Mouse (Mus musculus) spleen, adult 2 months (tissue): ENCODE results near the gene Armc3. TPM values are rescaled to one million over a fixed set of nuclear protein-coding genes. Genes with fewer than 3 reads are reported as not detected.

Experiments
- DNase-seq, 2 experiments: peaks; one replicate each; pipeline versions ENCODE4 v3.0.0 to v3.0.0-alpha.2; 2012 to 2021; ENCODE audit warnings: low spot score in 2 of 2, low read depth in 1 of 2
- H3K27ac ChIP-seq: fragments of 200-500 bp; 2 replicates; pipeline ENCODE4 v1.5.1; 2012; ENCODE audit warnings: low read length, inconsistent platforms; ENCODE audit not compliant: insufficient read depth
- H3K27me3 ChIP-seq: fragments of 200-500 bp; 2 replicates; pipeline ENCODE4 v1.6.1; 2012; ENCODE audit warnings: mild to moderate bottlenecking, moderate library complexity, low read length, inconsistent platforms; ENCODE audit not compliant: control insufficient read depth, insufficient read depth
- H3K36me3 ChIP-seq: fragments of 200-500 bp; 2 replicates; pipeline ENCODE4 v1.6.1; 2012; ENCODE audit warnings: mild to moderate bottlenecking, low read length, inconsistent platforms; ENCODE audit not compliant: control insufficient read depth, insufficient read depth
- H3K4me1 ChIP-seq: fragments of 200-500 bp; 2 replicates; pipeline ENCODE4 v1.6.1; 2011; ENCODE audit warnings: inconsistent platforms; ENCODE audit not compliant: control insufficient read depth, insufficient read depth, insufficient read length
- H3K4me3 ChIP-seq: fragments of 200-500 bp; 2 replicates; pipeline ENCODE4 v1.5.1; 2011; ENCODE audit warnings: mild to moderate bottlenecking, inconsistent platforms; ENCODE audit not compliant: insufficient read depth, insufficient read length; ENCODE audit errors: extremely low read depth
- CTCF ChIP-seq: fragments of 200-500 bp; IDR thresholded peaks from 2 replicates; pipeline ENCODE4 v1.5.1; 2011; ENCODE audit warnings: mild to moderate bottlenecking, inconsistent platforms; ENCODE audit not compliant: insufficient read depth, insufficient read length, insufficient replicate concordance; ENCODE audit errors: extremely low read depth
- POLR2A ChIP-seq: fragments of 200-500 bp; IDR thresholded peaks from 2 replicates; pipeline ENCODE4 v1.6.1; 2011; ENCODE audit warnings: low read depth, low read length, inconsistent platforms
- WGBS: fragments of 180-500 bp; shearing (Covaris S2); methylation state at CpG from one replicate; pipeline ENCODE4 v1.1.7; 2018; 5-methylcytosine and 5-hydroxymethylcytosine counted together
- polyA plus RNA-seq: library from polyadenylated mRNA; depleted of rRNA; stranded (reverse); fragments of >200 nt; gene quantifications from 2 replicates; pipeline ENCODE4 v1.2.3, GENCODE M21; 2012

The Armc3 gene
- polyA plus RNA-seq, 1 experiment: 0.12 TPM

- 90% methylated on average over 1 of the region's 1 CpGs for WGBS
Measured at GRCm38 (mm10) chr2:19326376-19326775, 127.3 kb downstream of the Armc3 start.

GRCm38 (mm10) chr2:19327811-19328210, 128.7 kb downstream of the Armc3 start:
- Histone ChIP-seq H3K27ac (no peak overlapping the region), H3K27me3 (no peaks in the 10 kb centered on the region), H3K4me1 (no peaks in the 10 kb centered on the region), H3K36me3 (no peaks in the 10 kb centered on the region), H3K4me3 (no peak overlapping the region)
- TF ChIP-seq CTCF (no peak), POLR2A (no peak)
- WGBS: 77% methylated on average over 4 of the region's 4 CpGs
- no peak for DNase-seq

More at GRCm38 (mm10) chr2:19326376-19326775, 127.3 kb downstream of the Armc3 start:
- no peak for DNase-seq
- Histone ChIP-seq H3K27ac (no peak overlapping the region), H3K27me3 (no peaks in the 10 kb centered on the region), H3K36me3 (no peaks in the 10 kb centered on the region), H3K4me3 (no peak overlapping the region), H3K4me1 (no peaks in the 10 kb centered on the region)
- TF ChIP-seq CTCF (no peak), POLR2A (no peak)

- Histone ChIP-seq H3K36me3 (no peaks in the 10 kb centered on the region), H3K4me3 (no peak overlapping the region), H3K4me1 (no peaks in the 10 kb centered on the region), H3K27me3 (no peaks in the 10 kb centered on the region), H3K27ac (no peak overlapping the region)
- DNase-seq: no peak
- TF ChIP-seq CTCF: no peak
- TF ChIP-seq POLR2A: no peak
- WGBS: 41% methylated on average over 10 of the region's 10 CpGs
Measured at GRCm38 (mm10) chr2:19343901-19344635, 145.0 kb downstream of the Armc3 start.

GRCm38 (mm10) chr2:19344636-19345413, 145.7 kb downstream of the Armc3 start:
- WGBS: 22% methylated on average over 17 of the region's 20 CpGs
- TF ChIP-seq CTCF (peak; percentile 87; the same call in 1 of the 2 replicates), POLR2A (no peak)
- Histone ChIP-seq H3K27ac (no peak overlapping the region), H3K36me3 (no peaks in the 10 kb centered on the region), H3K4me1 (no peaks in the 10 kb centered on the region), H3K27me3 (no peaks in the 10 kb centered on the region), H3K4me3 (no peak overlapping the region)
- peak; percentile 62 to 80 for DNase-seq

GRCm38 (mm10) chr2:19345414-19345964, 146.4 kb downstream of the Armc3 start:
- 72% methylated on average over 5 of the region's 5 CpGs for WGBS
- no peak for TF ChIP-seq POLR2A
- no peak for TF ChIP-seq CTCF
- Histone ChIP-seq H3K27me3 (no peaks in the 10 kb centered on the region), H3K36me3 (no peaks in the 10 kb centered on the region), H3K27ac (no peak overlapping the region), H3K4me1 (no peaks in the 10 kb centered on the region), H3K4me3 (no peak overlapping the region)
- no peak for DNase-seq

GRCm38 (mm10) chr2:19348454-19348853, 149.4 kb downstream of the Armc3 start:
- no peak overlapping the region for H3K27ac ChIP-seq
- TF ChIP-seq CTCF: no peak
- no peak for TF ChIP-seq POLR2A
- no peaks in the 10 kb centered on the region for H3K27me3 ChIP-seq
- no peaks in the 10 kb centered on the region for H3K36me3 ChIP-seq
- peaks cover 5% of the 10 kb centered on the region; the same call in 1 of the 2 replicates for H3K4me1 ChIP-seq
- no peak for DNase-seq
- WGBS: 89% methylated on average over 3 of the region's 3 CpGs
- H3K4me3 ChIP-seq: no peak overlapping the region

GRCm38 (mm10) chr2:19350167-19350566, 151.1 kb downstream of the Armc3 start:
- H3K4me1 ChIP-seq: peaks cover 5% of the 10 kb centered on the region; the same call in 1 of the 2 replicates
- WGBS: 95% methylated on average over 5 of the region's 5 CpGs
- no peak overlapping the region for H3K4me3 ChIP-seq
- TF ChIP-seq POLR2A (no peak), CTCF (no peak)
- no peaks in the 10 kb centered on the region for H3K36me3 ChIP-seq
- DNase-seq: no peak
- H3K27ac ChIP-seq: no peak overlapping the region
- no peaks in the 10 kb centered on the region for H3K27me3 ChIP-seq
